Mouse (Mus musculus): ENCODE results near the gene Tada2a.

Tada2a gene

GRCm38 (mm10) chr11:84113623-84114022 lies 15.8 kb downstream of the Tada2a start:
- no peak for DNase-seq (ENCODE audit: low spot score in 2 of 2)

GRCm38 (mm10) chr11:84107137-84107536 lies 22.3 kb downstream of the Tada2a start:
- DNase-seq (ENCODE audit: low spot score in 2 of 2): no peak

GRCm38 (mm10) chr11:84104036-84104435 lies 25.4 kb downstream of the Tada2a start:
- no peak for DNase-seq (ENCODE audit: low spot score in 2 of 2)

GRCm38 (mm10) chr11:84101182-84101581 lies 28.2 kb downstream of the Tada2a start:
- no peak for DNase-seq (ENCODE audit: low spot score in 2 of 2)

GRCm38 (mm10) chr11:84097251-84097998 lies 32.0 kb downstream of the Tada2a start:
- DNase-seq (ENCODE audit: low spot score in 2 of 2): no peak

GRCm38 (mm10) chr11:84095084-84095483 lies 34.3 kb downstream of the Tada2a start:
- DNase-seq (ENCODE audit: low spot score in 2 of 2): no peak

- DNase-seq (ENCODE audit: low spot score in 2 of 2): no peak
Observed at GRCm38 (mm10) chr11:84090572-84090971, 38.8 kb downstream of the Tada2a start.

GRCm38 (mm10) chr11:84081901-84082300 lies 47.5 kb downstream of the Tada2a start:
- no peak for DNase-seq (ENCODE audit: low spot score in 2 of 2)

- DNase-seq (ENCODE audit: low spot score in 2 of 2): no peak
Observed at GRCm38 (mm10) chr11:84080327-84080726, 49.1 kb downstream of the Tada2a start.

GRCm38 (mm10) chr11:84079887-84080286 lies 49.5 kb downstream of the Tada2a start:
- DNase-seq (ENCODE audit: low spot score in 2 of 2): no peak

GRCm38 (mm10) chr11:84079361-84079760 lies 50.0 kb downstream of the Tada2a start:
- DNase-seq (ENCODE audit: low spot score in 2 of 2): no peak

- DNase-seq (ENCODE audit: low spot score in 2 of 2): no peak
Observed at GRCm38 (mm10) chr11:84078601-84079000, 50.8 kb downstream of the Tada2a start.

GRCm38 (mm10) chr11:84077008-84077407 lies 52.4 kb downstream of the Tada2a start:
- no peak for DNase-seq (ENCODE audit: low spot score in 2 of 2)

- no peak for DNase-seq (ENCODE audit: low spot score in 2 of 2)
Observed at GRCm38 (mm10) chr11:84073816-84074764, 55.3 kb downstream of the Tada2a start.

GRCm38 (mm10) chr11:84072904-84073651 lies 56.3 kb downstream of the Tada2a start:
- DNase-seq (ENCODE audit: low spot score in 2 of 2): no peak

- no peak for DNase-seq (ENCODE audit: low spot score in 2 of 2)
Observed at GRCm38 (mm10) chr11:84069034-84069370, 60.4 kb downstream of the Tada2a start, which contains the start of gene Dusp14. Gene Dusp14 (minus strand): TSS chr11:84069261.

- DNase-seq (ENCODE audit: low spot score in 2 of 2): peak; percentile 26 to 32
Observed at GRCm38 (mm10) chr11:84068191-84069033, 61.0 kb downstream of the Tada2a start.

GRCm38 (mm10) chr11:84067720-84068190 lies 61.6 kb downstream of the Tada2a start:
- DNase-seq (ENCODE audit: low spot score in 2 of 2): no peak

- no peak for DNase-seq (ENCODE audit: low spot score in 2 of 2)
Observed at GRCm38 (mm10) chr11:84066927-84067645, 62.3 kb downstream of the Tada2a start.

- no peak for DNase-seq (ENCODE audit: low spot score in 2 of 2)
Observed at GRCm38 (mm10) chr11:84066071-84066481, 63.3 kb downstream of the Tada2a start.

Measured in spleen, postnatal 36 days (tissue).